Mouse (Mus musculus) gastrocnemius, adult 18-20 months (tissue): ENCODE data around the gene Pde2a. TPM values are rescaled to one million over a fixed set of nuclear protein-coding genes. Genes with fewer than 3 reads are reported as not detected.

Source experiments
- DNase-seq: peaks from one replicate; pipeline ENCODE4 v3.0.0; 2021; ENCODE audit warnings: low spot score
- total RNA-seq, 2 experiments: library from RNA; stranded (reverse); gene quantifications; 2 replicates each; pipeline ENCODE4 v1.2.3; 2021

The Pde2a gene
- total RNA-seq, 2 experiments from 2014 or later: 21.0 to 23.0 TPM

GRCm38 (mm10) chr7:101401510-101401909 lies 20.0 kb upstream of the Pde2a start:
- no peak for DNase-seq

GRCm38 (mm10) chr7:101403831-101404230 lies 17.7 kb upstream of the Pde2a start:
- no peak for DNase-seq

GRCm38 (mm10) chr7:101410267-101410936 lies 11.1 kb upstream of the Pde2a start, which contains the start of gene Gm45837:
TSS of gene Gm45837 (plus strand) at chr7:101410886.
- no peak for DNase-seq

- peak; percentile 89 for DNase-seq
Observed at GRCm38 (mm10) chr7:101412796-101413195, 8.7 kb upstream of the Pde2a start.

- DNase-seq: no peak
Observed at GRCm38 (mm10) chr7:101414209-101414608, 7.3 kb upstream of the Pde2a start.

GRCm38 (mm10) chr7:101414661-101415511 lies 6.6 kb upstream of the Pde2a start:
- DNase-seq: no peak

GRCm38 (mm10) chr7:101415512-101416100 lies 5.9 kb upstream of the Pde2a start:
- DNase-seq: no peak

- no peak for DNase-seq
Observed at GRCm38 (mm10) chr7:101416391-101416790, 5.1 kb upstream of the Pde2a start.

GRCm38 (mm10) chr7:101419013-101419770 lies 2.3 kb upstream of the Pde2a start:
- DNase-seq: no peak

- DNase-seq: no peak
Observed at GRCm38 (mm10) chr7:101422069-101422468, 578 bp downstream of the Pde2a start.

- DNase-seq: no peak
Observed at GRCm38 (mm10) chr7:101422646-101423045, 1.2 kb downstream of the Pde2a start.

- DNase-seq: no peak
Observed at GRCm38 (mm10) chr7:101423970-101424369, 2.5 kb downstream of the Pde2a start.

- no peak for DNase-seq
Observed at GRCm38 (mm10) chr7:101426692-101427091, 5.2 kb downstream of the Pde2a start.

GRCm38 (mm10) chr7:101427736-101428135 lies 6.2 kb downstream of the Pde2a start:
- DNase-seq: peak; percentile 35

GRCm38 (mm10) chr7:101435038-101435437 lies 13.5 kb downstream of the Pde2a start:
- no peak for DNase-seq

- DNase-seq: no peak
Observed at GRCm38 (mm10) chr7:101437876-101438275, 16.4 kb downstream of the Pde2a start.

GRCm38 (mm10) chr7:101443093-101443492 lies 21.6 kb downstream of the Pde2a start:
- DNase-seq: no peak

- DNase-seq: no peak
Observed at GRCm38 (mm10) chr7:101444211-101444610, 22.7 kb downstream of the Pde2a start.

- DNase-seq: no peak
Observed at GRCm38 (mm10) chr7:101449855-101450254, 28.4 kb downstream of the Pde2a start.

GRCm38 (mm10) chr7:101450422-101451401 lies 29.2 kb downstream of the Pde2a start:
- DNase-seq: peak; percentile 90
